Mouse (Mus musculus): ENCODE results near the gene Tnnt3. TPM values are rescaled to one million over a fixed set of nuclear protein-coding genes. Genes with fewer than 3 reads are reported as not detected.

The Tnnt3 gene
- polyA plus RNA-seq, 1 experiment from 2014 or later, result 5.8 TPM

DNA sequence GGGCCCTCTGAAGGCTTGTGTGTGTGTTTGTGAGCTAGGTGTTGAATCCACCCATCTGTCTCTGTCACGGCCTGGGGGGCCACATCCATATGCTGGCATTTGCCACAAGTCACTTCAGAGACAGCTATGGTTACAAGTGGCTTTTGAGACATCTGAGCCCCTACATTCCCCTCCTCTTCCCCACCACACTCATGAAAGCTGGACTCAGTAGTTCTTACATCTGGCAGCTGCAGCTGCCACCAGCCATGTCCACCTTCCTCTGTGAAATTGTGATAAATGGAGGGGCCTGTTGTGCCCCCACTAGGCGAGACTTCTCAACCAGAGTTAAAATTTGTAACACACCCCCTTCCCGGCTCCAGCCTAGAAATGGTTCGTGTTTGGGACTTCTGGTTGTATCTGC is 39.7 kb downstream of the Tnnt3 start:
- no peaks in the 10 kb centered on the region for H3K9me3 ChIP-seq (ENCODE audit: control insufficient read depth, low read length)
- H3K9ac ChIP-seq (ENCODE audit: low read length), result peak overlapping the region; percentile 58
- H3K4me3 ChIP-seq (ENCODE audit: control insufficient read depth in 1 of 2, insufficient read depth in 1 of 2, low read depth in 1 of 2, low read length in 2 of 2), result no peak overlapping the region
- peaks cover 39 to 54% of the 10 kb centered on the region in 2 experiments for H3K4me1 ChIP-seq (ENCODE audit: control insufficient read depth in 2 of 2, insufficient read depth in 2 of 2, low read length in 2 of 2)
- peak overlapping the region; percentile 36 to 64; a peak in 3 of 4 replicates for H3K27ac ChIP-seq (replicated peaks in 1 of 2; ENCODE audit: control insufficient read depth in 1 of 2, insufficient read depth in 1 of 2, low read depth in 2 of 2, low read length in 2 of 2)
- 43% methylated on average over 4 of the region's 4 CpGs for WGBS
- H3K27me3 ChIP-seq (ENCODE audit: control insufficient read depth, insufficient read depth, low read length), result no peaks in the 10 kb centered on the region
- H3K36me3 ChIP-seq (ENCODE audit: control insufficient read depth, insufficient read depth, low read length), result peaks cover 22% of the 10 kb centered on the region; the same call in 1 of the 2 replicates
- H3K4me2 ChIP-seq (ENCODE audit: low read length), result no peak overlapping the region
- ATAC-seq (ENCODE audit: insufficient number of reproducible peaks, insufficient read depth, low FRiP score, low read depth), result no peak

DNA sequence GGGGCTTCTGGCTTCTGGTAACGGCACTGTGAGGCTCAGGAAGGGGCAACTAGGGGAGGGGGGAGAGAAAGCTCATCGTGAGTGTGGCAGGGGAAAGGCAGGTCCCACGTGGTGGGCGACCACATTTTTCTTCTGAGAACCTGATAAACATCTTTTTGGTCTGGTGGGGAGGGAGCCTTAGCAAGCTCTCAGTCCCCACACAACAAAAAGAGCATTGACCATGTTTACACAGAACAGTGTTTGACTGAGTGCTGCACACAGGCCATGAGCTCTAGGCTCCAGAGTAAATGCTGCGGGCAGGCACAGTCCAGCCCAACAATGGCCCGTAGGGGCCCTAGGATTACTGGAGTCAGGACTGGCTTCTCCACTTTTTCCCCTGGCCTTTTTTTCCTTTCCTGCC is 40.1 kb downstream of the Tnnt3 start:
- no peaks in the 10 kb centered on the region for H3K9me3 ChIP-seq (ENCODE audit: control insufficient read depth, low read length)
- peak overlapping the region; percentile 36 to 64; a peak in 2 of 4 replicates for H3K27ac ChIP-seq (replicated peaks in 1 of 2; ENCODE audit: control insufficient read depth in 1 of 2, insufficient read depth in 1 of 2, low read depth in 2 of 2, low read length in 2 of 2)
- H3K36me3 ChIP-seq (ENCODE audit: control insufficient read depth, insufficient read depth, low read length), result peaks cover 22% of the 10 kb centered on the region; the same call in 1 of the 2 replicates
- ATAC-seq (ENCODE audit: insufficient number of reproducible peaks, insufficient read depth, low FRiP score, low read depth), result no peak
- no peak overlapping the region for H3K4me2 ChIP-seq (ENCODE audit: low read length)
- H3K4me1 ChIP-seq (ENCODE audit: control insufficient read depth in 2 of 2, insufficient read depth in 2 of 2, low read length in 2 of 2), result peaks cover 37 to 50% of the 10 kb centered on the region in 2 experiments
- H3K9ac ChIP-seq (ENCODE audit: low read length), result peak overlapping the region; percentile 58; the same call in 1 of the 2 replicates
- no peak overlapping the region for H3K4me3 ChIP-seq (ENCODE audit: control insufficient read depth in 1 of 2, insufficient read depth in 1 of 2, low read depth in 1 of 2, low read length in 2 of 2)
- H3K27me3 ChIP-seq (ENCODE audit: control insufficient read depth, insufficient read depth, low read length), result no peaks in the 10 kb centered on the region
- 42% methylated on average over 6 of the region's 6 CpGs for WGBS

DNA sequence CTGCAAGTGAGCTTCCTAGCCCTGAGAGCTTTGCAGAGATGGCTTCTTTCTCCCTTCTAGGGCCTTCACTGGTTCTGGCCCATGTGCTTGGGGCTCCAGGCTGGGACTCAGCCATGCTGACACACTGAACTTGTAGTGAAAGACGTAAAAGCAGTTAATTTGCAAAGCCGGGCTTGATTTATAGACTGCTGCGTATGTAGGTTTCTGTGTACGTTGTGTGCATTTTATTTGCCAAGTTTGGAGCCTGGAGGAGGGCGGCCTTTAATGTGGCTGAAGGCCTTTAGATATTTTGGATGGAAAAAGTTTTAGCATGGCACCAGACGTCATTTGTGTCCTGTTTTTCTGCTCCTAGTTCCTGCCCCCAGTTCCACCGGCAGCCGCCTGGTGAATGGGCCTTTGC is 41.2 kb downstream of the Tnnt3 start:
- no peak overlapping the region for H3K4me3 ChIP-seq (ENCODE audit: control insufficient read depth in 1 of 2, insufficient read depth in 1 of 2, low read depth in 1 of 2, low read length in 2 of 2)
- H3K9me3 ChIP-seq (ENCODE audit: control insufficient read depth, low read length), result no peaks in the 10 kb centered on the region
- no peak for ATAC-seq (ENCODE audit: insufficient number of reproducible peaks, insufficient read depth, low FRiP score, low read depth)
- H3K36me3 ChIP-seq (ENCODE audit: control insufficient read depth, insufficient read depth, low read length), result peaks cover 22% of the 10 kb centered on the region; the same call in 1 of the 2 replicates
- 70% methylated on average over 8 of the region's 8 CpGs for WGBS
- peak overlapping the region; percentile 36 to 64 for H3K27ac ChIP-seq (replicated peaks in 1 of 2; ENCODE audit: control insufficient read depth in 1 of 2, insufficient read depth in 1 of 2, low read depth in 2 of 2, low read length in 2 of 2)
- peaks cover 31 to 39% of the 10 kb centered on the region in 2 experiments for H3K4me1 ChIP-seq (ENCODE audit: control insufficient read depth in 2 of 2, insufficient read depth in 2 of 2, low read length in 2 of 2)
- no peaks in the 10 kb centered on the region for H3K27me3 ChIP-seq (ENCODE audit: control insufficient read depth, insufficient read depth, low read length)
- H3K4me2 ChIP-seq (ENCODE audit: low read length), result no peak overlapping the region
- H3K9ac ChIP-seq (ENCODE audit: low read length), result no peak overlapping the region

DNA sequence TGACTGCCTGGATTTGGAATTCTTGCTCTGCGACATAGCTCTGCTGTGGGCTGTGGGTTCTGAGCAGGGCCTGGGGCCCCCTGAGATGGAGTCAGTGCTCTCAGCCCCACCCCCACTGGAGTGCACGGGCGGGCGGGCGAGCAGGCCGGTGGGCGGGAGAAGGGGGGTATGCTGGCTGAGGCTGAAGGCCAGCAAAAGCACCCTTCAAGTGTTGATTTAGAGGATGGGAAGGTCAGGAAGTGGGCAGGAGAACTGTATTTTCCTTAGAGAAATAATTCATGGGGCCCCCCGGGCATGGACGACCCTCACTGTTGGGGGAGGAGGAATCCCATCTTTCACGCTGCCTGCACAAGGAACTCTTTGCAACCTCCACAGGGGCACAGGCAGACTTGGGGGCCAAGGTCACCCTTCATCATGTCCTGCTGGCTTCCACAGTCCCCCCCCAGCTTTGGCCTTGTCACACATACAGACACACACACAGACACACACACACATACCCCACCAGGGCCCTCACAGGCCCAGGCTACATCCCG is 44.2 kb downstream of the Tnnt3 start:
- H3K27ac ChIP-seq (replicated peaks in 1 of 2; ENCODE audit: control insufficient read depth in 1 of 2, insufficient read depth in 1 of 2, low read depth in 2 of 2, low read length in 2 of 2), result peak overlapping the region; percentile 44 to 73
- 15% methylated on average over 11 of the region's 11 CpGs for WGBS
- no peaks in the 10 kb centered on the region for H3K27me3 ChIP-seq (ENCODE audit: control insufficient read depth, insufficient read depth, low read length)
- H3K4me3 ChIP-seq (ENCODE audit: control insufficient read depth in 1 of 2, insufficient read depth in 1 of 2, low read depth in 1 of 2, low read length in 2 of 2), result no peak overlapping the region
- no peaks in the 10 kb centered on the region for H3K9me3 ChIP-seq (ENCODE audit: control insufficient read depth, low read length)
- peak overlapping the region; percentile 49 for H3K9ac ChIP-seq (ENCODE audit: low read length)
- peaks cover 9% of the 10 kb centered on the region; the same call in 1 of the 2 replicates for H3K36me3 ChIP-seq (ENCODE audit: control insufficient read depth, insufficient read depth, low read length)
- ATAC-seq (ENCODE audit: insufficient number of reproducible peaks, insufficient read depth, low FRiP score, low read depth), result no peak; the same call in 1 of the 2 replicates
- H3K4me1 ChIP-seq (ENCODE audit: control insufficient read depth in 2 of 2, insufficient read depth in 2 of 2, low read length in 2 of 2), result peaks cover 26 to 41% of the 10 kb centered on the region in 2 experiments
- H3K4me2 ChIP-seq (ENCODE audit: low read length), result peak overlapping the region; percentile 10; the same call in 1 of the 2 replicates

DNA sequence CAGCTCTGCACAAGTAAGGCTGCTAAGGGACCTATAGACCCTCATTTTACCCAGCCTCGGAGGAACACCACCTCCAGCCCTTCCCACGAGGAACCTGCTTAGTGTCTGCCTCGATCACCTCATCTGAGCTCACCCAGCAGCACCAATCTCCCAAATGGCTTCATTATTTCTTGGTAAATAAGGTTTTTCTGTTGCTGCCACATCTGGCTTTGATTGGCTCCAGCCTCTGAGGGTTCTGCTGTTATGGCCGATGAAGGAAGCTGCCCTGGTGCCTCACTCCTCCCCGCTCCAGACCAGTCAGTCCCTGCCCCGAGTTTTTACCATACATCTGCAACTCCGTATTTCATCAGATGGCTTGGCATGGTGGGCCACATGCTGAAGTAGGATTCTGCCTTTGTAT is 47.3 kb downstream of the Tnnt3 start:
- Histone ChIP-seq H3K9ac (ENCODE audit: low read length) (no peak overlapping the region), H3K4me3 (ENCODE audit: control insufficient read depth in 1 of 2, insufficient read depth in 1 of 2, low read depth in 1 of 2, low read length in 2 of 2) (no peak overlapping the region), H3K36me3 (ENCODE audit: control insufficient read depth, insufficient read depth, low read length) (peaks cover 5% of the 10 kb centered on the region; the same call in 1 of the 2 replicates), H3K4me1 (ENCODE audit: control insufficient read depth in 2 of 2, insufficient read depth in 2 of 2, low read length in 2 of 2) (peaks cover 25 to 32% of the 10 kb centered on the region in 2 experiments), H3K9me3 (ENCODE audit: control insufficient read depth, low read length) (no peaks in the 10 kb centered on the region), H3K4me2 (ENCODE audit: low read length) (no peak overlapping the region), H3K27ac (replicated peaks in 1 of 2; ENCODE audit: control insufficient read depth in 1 of 2, insufficient read depth in 1 of 2, low read depth in 2 of 2, low read length in 2 of 2) (no peak overlapping the region), H3K27me3 (ENCODE audit: control insufficient read depth, insufficient read depth, low read length) (no peaks in the 10 kb centered on the region)
- 79% methylated on average over 7 of the region's 7 CpGs for WGBS
- ATAC-seq (ENCODE audit: insufficient number of reproducible peaks, insufficient read depth, low FRiP score, low read depth), result no peak

DNA sequence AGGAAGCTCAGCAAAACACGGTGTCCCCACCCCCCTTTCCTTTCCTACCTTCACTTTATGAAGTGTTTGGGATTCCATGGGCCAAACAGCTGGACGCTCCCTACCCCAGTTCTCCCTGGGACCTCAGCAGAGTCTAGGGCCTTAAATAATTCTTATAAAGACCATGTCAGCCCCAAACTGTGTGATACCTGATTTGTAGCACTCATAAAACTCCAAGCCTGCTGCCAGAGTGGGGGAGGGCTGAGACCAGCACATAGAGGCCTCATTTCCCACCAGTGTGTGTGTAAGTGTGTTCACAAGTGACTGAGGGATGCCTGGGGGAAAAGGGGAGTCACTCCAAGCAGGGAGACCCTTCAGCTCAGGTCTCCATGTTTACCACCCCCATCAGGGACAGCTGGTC is 49.2 kb downstream of the Tnnt3 start:
- Histone ChIP-seq H3K9me3 (ENCODE audit: control insufficient read depth, low read length) (no peaks in the 10 kb centered on the region), H3K27ac (replicated peaks in 1 of 2; ENCODE audit: control insufficient read depth in 1 of 2, insufficient read depth in 1 of 2, low read depth in 2 of 2, low read length in 2 of 2) (peak overlapping the region in 1 of 2 experiments; percentile 33; a peak in 1 of 4 replicates), H3K4me1 (ENCODE audit: control insufficient read depth in 2 of 2, insufficient read depth in 2 of 2, low read length in 2 of 2) (peaks cover 27 to 40% of the 10 kb centered on the region in 2 experiments), H3K9ac (ENCODE audit: low read length) (no peak overlapping the region), H3K36me3 (ENCODE audit: control insufficient read depth, insufficient read depth, low read length) (no peaks in the 10 kb centered on the region), H3K27me3 (ENCODE audit: control insufficient read depth, insufficient read depth, low read length) (no peaks in the 10 kb centered on the region), H3K4me2 (ENCODE audit: low read length) (no peak overlapping the region), H3K4me3 (ENCODE audit: control insufficient read depth in 1 of 2, insufficient read depth in 1 of 2, low read depth in 1 of 2, low read length in 2 of 2) (no peak overlapping the region)
- WGBS, result 32% methylated on average over 2 of the region's 2 CpGs
- ATAC-seq (ENCODE audit: insufficient number of reproducible peaks, insufficient read depth, low FRiP score, low read depth), result no peak

DNA sequence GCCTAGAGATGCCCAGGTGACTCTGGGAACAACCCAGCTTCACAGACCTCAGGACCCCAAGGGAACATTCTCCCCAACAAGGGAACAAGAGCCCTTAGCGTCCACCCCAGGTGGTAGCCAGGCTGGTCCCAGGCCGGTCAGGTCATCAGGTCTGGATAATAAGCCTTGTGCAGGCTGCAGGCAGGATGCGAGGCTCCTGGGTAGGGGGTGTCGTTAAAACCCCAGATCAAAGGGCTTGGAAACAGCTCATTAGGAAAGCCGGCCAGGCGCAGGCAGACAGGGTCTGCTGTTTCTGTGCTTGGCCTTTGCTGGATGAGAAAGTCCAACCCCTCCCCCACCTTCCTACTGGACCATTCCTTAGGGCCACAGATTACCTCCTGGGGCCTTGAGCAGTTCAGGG is 50.1 kb downstream of the Tnnt3 start:
- Histone ChIP-seq H3K27me3 (ENCODE audit: control insufficient read depth, insufficient read depth, low read length) (no peaks in the 10 kb centered on the region), H3K36me3 (ENCODE audit: control insufficient read depth, insufficient read depth, low read length) (no peaks in the 10 kb centered on the region), H3K9me3 (ENCODE audit: control insufficient read depth, low read length) (no peaks in the 10 kb centered on the region), H3K27ac (replicated peaks in 1 of 2; ENCODE audit: control insufficient read depth in 1 of 2, insufficient read depth in 1 of 2, low read depth in 2 of 2, low read length in 2 of 2) (no peak overlapping the region), H3K9ac (ENCODE audit: low read length) (no peak overlapping the region), H3K4me2 (ENCODE audit: low read length) (no peak overlapping the region), H3K4me3 (ENCODE audit: control insufficient read depth in 1 of 2, insufficient read depth in 1 of 2, low read depth in 1 of 2, low read length in 2 of 2) (no peak overlapping the region), H3K4me1 (ENCODE audit: control insufficient read depth in 2 of 2, insufficient read depth in 2 of 2, low read length in 2 of 2) (peaks cover 27 to 44% of the 10 kb centered on the region in 2 experiments)
- 71% methylated on average over 6 of the region's 6 CpGs for WGBS
- ATAC-seq (ENCODE audit: insufficient number of reproducible peaks, insufficient read depth, low FRiP score, low read depth), result no peak

Data from heart, embryonic 14.5 days (tissue).